Mouse (Mus musculus): ENCODE data around the gene Kif5a. TPM values are rescaled to one million over a fixed set of nuclear protein-coding genes. Genes with fewer than 3 reads are reported as not detected.
"Not testable (repeated sequence)": the region's sequence is repeated elsewhere in the genome, so short reads cannot be mapped to it uniquely, and the experiment has no call there.

Gene Kif5a
- polyA plus RNA-seq, 1 experiment from 2014 or later: 118 TPM

GRCm38 (mm10) chr10:127194428-127195327 is 68.5 kb downstream of the Kif5a start:
- H3K4me2 ChIP-seq (replicated peaks): peak overlapping the region; percentile 70
- no peaks in the 10 kb centered on the region for H3K27me3 ChIP-seq (ENCODE audit: control insufficient read depth, insufficient read depth, low read length)
- peak; percentile 16; the same call in 1 of the 2 replicates for ATAC-seq (ENCODE audit: low FRiP score)
- peaks cover 21% of the 10 kb centered on the region for H3K4me1 ChIP-seq (replicated peaks; ENCODE audit: control insufficient read depth, insufficient read depth, low read length)
- H3K36me3 ChIP-seq (replicated peaks; ENCODE audit: control insufficient read depth, insufficient read depth): peaks cover 49% of the 10 kb centered on the region
- peak overlapping the region; percentile 91 for H3K4me3 ChIP-seq (replicated peaks; ENCODE audit: low read length)
- DNase-seq (ENCODE audit: low spot score): no peak
- no peaks in the 10 kb centered on the region for H3K9me3 ChIP-seq (ENCODE audit: control insufficient read depth, low read length)
- WGBS: 23% methylated on average over 22 of the region's 22 CpGs
- peak overlapping the region; percentile 94 for H3K9ac ChIP-seq
- peak overlapping the region; percentile 92 for H3K27ac ChIP-seq

DNA sequence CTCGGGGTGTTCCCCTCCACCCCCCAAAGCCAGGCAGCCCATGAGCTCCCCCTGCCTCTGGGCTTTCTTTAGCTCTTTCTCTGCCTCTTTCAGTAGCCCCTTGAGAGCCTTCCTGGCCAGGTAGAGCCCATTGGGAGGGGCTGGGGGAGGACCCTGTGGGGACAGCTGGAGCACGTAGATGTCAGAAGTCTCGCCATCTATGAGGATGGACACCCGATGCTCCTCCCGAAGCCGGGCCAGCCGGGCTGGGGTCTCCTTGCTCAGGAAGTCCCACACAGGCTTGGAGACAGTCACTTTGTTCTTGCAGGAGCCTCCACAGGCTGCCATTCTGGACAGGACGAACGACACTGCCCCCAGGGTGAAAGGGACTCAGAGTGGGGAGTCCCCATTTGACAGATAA is 70.1 kb downstream of the Kif5a start:
- Histone ChIP-seq H3K36me3 (replicated peaks; ENCODE audit: control insufficient read depth, insufficient read depth) (peaks cover 32% of the 10 kb centered on the region), H3K4me3 (replicated peaks; ENCODE audit: low read length) (no peak overlapping the region), H3K27me3 (ENCODE audit: control insufficient read depth, insufficient read depth, low read length) (no peaks in the 10 kb centered on the region), H3K4me2 (replicated peaks) (no peak overlapping the region), H3K9me3 (ENCODE audit: control insufficient read depth, low read length) (no peaks in the 10 kb centered on the region), H3K4me1 (replicated peaks; ENCODE audit: control insufficient read depth, insufficient read depth, low read length) (peaks cover 29% of the 10 kb centered on the region), H3K9ac (no peak overlapping the region), H3K27ac (no peak overlapping the region)
- DNase-seq (ENCODE audit: low spot score): no peak
- no peak for ATAC-seq (ENCODE audit: low FRiP score)
- 83% methylated on average over 9 of the region's 9 CpGs for WGBS

- H3K9me3 ChIP-seq (ENCODE audit: control insufficient read depth, low read length); H3K4me3 ChIP-seq (replicated peaks; ENCODE audit: low read length); H3K27me3 ChIP-seq (ENCODE audit: control insufficient read depth, insufficient read depth, low read length); ATAC-seq (ENCODE audit: low FRiP score); DNase-seq (ENCODE audit: low spot score); H3K27ac ChIP-seq; H3K9ac ChIP-seq; H3K4me2 ChIP-seq (replicated peaks): not testable (repeated sequence)
- WGBS: 86% methylated on average over 1 of the region's 1 CpGs
- peaks cover 35% of the 10 kb centered on the region for H3K4me1 ChIP-seq (replicated peaks; ENCODE audit: control insufficient read depth, insufficient read depth, low read length)
- peaks cover 28% of the 10 kb centered on the region for H3K36me3 ChIP-seq (replicated peaks; ENCODE audit: control insufficient read depth, insufficient read depth)
Observed at GRCm38 (mm10) chr10:127192057-127192328, 71.2 kb downstream of the Kif5a start.

- no peak overlapping the region for H3K4me2 ChIP-seq (replicated peaks)
- DNase-seq (ENCODE audit: low spot score): no peak
- WGBS: 75% methylated on average over 19 of the region's 19 CpGs
- H3K9me3 ChIP-seq (ENCODE audit: control insufficient read depth, low read length): no peaks in the 10 kb centered on the region
- no peak overlapping the region for H3K27ac ChIP-seq
- no peaks in the 10 kb centered on the region for H3K27me3 ChIP-seq (ENCODE audit: control insufficient read depth, insufficient read depth, low read length)
- ATAC-seq (ENCODE audit: low FRiP score): no peak
- peaks cover 31% of the 10 kb centered on the region for H3K4me1 ChIP-seq (replicated peaks; ENCODE audit: control insufficient read depth, insufficient read depth, low read length)
- no peak overlapping the region for H3K4me3 ChIP-seq (replicated peaks; ENCODE audit: low read length)
- no peak overlapping the region for H3K9ac ChIP-seq
- H3K36me3 ChIP-seq (replicated peaks; ENCODE audit: control insufficient read depth, insufficient read depth): peaks cover 30% of the 10 kb centered on the region
Observed at GRCm38 (mm10) chr10:127191191-127192056, 71.7 kb downstream of the Kif5a start.

DNA sequence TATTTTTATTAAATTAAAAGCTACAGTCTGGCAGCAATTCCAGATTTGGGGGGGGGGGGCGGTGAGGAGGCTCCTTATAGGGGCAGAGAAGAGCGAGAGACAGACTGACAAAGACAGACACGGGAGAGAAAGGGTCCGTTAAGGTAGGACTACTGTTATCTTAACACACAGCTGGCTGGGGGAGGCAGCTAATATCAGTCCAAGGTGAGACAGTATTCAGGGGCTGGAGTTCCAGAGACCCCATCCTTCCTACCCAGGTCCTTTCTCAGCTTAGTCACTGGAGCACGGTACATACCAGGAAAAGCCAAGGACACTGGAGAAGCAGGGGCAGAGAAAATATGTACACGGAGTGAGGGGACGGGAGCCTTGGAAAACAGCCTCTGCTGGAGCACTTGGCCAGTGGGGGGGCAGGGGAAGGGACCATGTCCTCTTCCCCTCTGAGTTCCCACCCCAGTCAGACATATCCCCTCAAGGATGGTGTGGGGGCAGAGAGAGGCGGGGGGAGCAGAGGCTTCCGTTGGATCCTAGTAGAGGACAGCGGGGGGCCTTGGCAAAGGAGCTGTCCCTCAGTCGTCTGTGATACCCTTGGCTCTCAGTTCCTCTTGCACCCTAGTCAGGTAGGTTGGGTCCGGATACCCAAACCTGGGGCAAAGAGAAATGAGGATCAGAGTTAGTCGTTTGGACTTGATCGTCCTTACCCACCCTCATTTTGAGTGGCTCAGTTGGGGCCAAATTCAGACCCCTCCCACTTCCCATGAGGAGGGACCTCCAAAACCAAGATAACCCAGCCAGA is 72.6 kb downstream of the Kif5a start:
- ATAC-seq (ENCODE audit: low FRiP score) (no peak), DNase-seq (ENCODE audit: low spot score) (no peak)
- Histone ChIP-seq H3K36me3 (replicated peaks; ENCODE audit: control insufficient read depth, insufficient read depth) (peaks cover 32% of the 10 kb centered on the region), H3K4me1 (replicated peaks; ENCODE audit: control insufficient read depth, insufficient read depth, low read length) (peaks cover 27% of the 10 kb centered on the region), H3K4me3 (replicated peaks; ENCODE audit: low read length) (no peak overlapping the region), H3K27me3 (ENCODE audit: control insufficient read depth, insufficient read depth, low read length) (no peaks in the 10 kb centered on the region), H3K27ac (no peak overlapping the region), H3K9ac (no peak overlapping the region), H3K9me3 (ENCODE audit: control insufficient read depth, low read length) (no peaks in the 10 kb centered on the region), H3K4me2 (replicated peaks) (peak overlapping the region; percentile 99)
- WGBS: 35% methylated on average over 14 of the region's 14 CpGs

GRCm38 (mm10) chr10:127189651-127190381 is 73.3 kb downstream of the Kif5a start, which contains the start of gene Arhgef25:
Gene Arhgef25, minus strand, starts transcription at chr10:127190083.
- H3K4me3 ChIP-seq (replicated peaks; ENCODE audit: low read length): peak within 1 kb of the TSS; percentile 65
- H3K27me3 ChIP-seq (ENCODE audit: control insufficient read depth, insufficient read depth, low read length): no peaks in the 10 kb centered on the region
- peaks cover 24% of the 10 kb centered on the region for H3K4me1 ChIP-seq (replicated peaks; ENCODE audit: control insufficient read depth, insufficient read depth, low read length)
- WGBS: 2% methylated on average over 35 of the region's 35 CpGs
- no peaks in the 10 kb centered on the region for H3K9me3 ChIP-seq (ENCODE audit: control insufficient read depth, low read length)
- H3K36me3 ChIP-seq (replicated peaks; ENCODE audit: control insufficient read depth, insufficient read depth): peaks cover 32% of the 10 kb centered on the region
- peak within 1 kb of the TSS; percentile 82 for H3K9ac ChIP-seq
- no peak for ATAC-seq (ENCODE audit: low FRiP score)
- H3K27ac ChIP-seq: peak within 1 kb of the TSS; percentile 69
- no peak for DNase-seq (ENCODE audit: low spot score)
- H3K4me2 ChIP-seq (replicated peaks): peak within 1 kb of the TSS; percentile 99

GRCm38 (mm10) chr10:127189116-127189650 is 74.0 kb downstream of the Kif5a start:
- Histone ChIP-seq H3K36me3 (replicated peaks; ENCODE audit: control insufficient read depth, insufficient read depth) (peaks cover 32% of the 10 kb centered on the region), H3K4me3 (replicated peaks; ENCODE audit: low read length) (peak overlapping the region; percentile 65), H3K9ac (peak overlapping the region; percentile 82), H3K4me2 (replicated peaks) (peak overlapping the region; percentile 99), H3K9me3 (ENCODE audit: control insufficient read depth, low read length) (no peaks in the 10 kb centered on the region), H3K27me3 (ENCODE audit: control insufficient read depth, insufficient read depth, low read length) (no peaks in the 10 kb centered on the region), H3K4me1 (replicated peaks; ENCODE audit: control insufficient read depth, insufficient read depth, low read length) (peaks cover 19% of the 10 kb centered on the region), H3K27ac (peak overlapping the region; percentile 69)
- DNase-seq (ENCODE audit: low spot score): no peak
- ATAC-seq (ENCODE audit: low FRiP score): peak; percentile 11; the same call in 1 of the 2 replicates
- under 1% methylated on average over 26 of the region's 26 CpGs for WGBS

DNA sequence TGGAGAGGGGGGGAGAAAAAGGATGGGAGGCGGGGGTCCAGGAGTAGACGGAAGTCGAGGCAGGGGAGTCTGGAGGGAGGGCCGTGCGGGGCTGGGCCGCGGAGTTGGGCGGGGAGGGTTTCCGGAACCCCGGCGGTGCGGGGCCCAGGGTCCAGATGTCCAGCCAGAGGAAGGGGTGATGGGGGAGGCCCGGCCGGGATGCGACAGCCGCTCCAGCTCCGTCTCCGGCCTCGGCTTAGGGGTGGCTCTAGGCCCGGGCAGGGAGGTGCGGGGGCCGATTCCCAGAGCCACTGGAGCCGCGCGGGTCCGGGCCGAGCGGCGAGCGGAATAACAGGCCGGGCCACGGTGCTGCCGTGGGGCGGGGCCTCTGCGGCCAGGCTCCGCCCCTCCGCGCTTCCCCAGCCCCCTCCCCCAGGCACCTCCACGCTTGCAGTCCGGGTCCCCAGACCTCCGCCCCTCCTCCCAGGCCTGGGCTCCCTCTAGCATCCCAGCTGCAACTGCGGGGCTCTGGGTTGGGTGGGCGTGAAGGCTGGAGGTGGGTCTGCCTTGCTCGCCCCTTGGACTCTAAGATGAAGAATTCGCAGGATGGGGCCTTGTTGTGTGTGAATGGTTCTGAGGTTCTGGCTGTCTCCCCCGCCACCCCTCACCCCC is 74.6 kb downstream of the Kif5a start:
- no peaks in the 10 kb centered on the region for H3K9me3 ChIP-seq (ENCODE audit: control insufficient read depth, low read length)
- H3K36me3 ChIP-seq (replicated peaks; ENCODE audit: control insufficient read depth, insufficient read depth): peaks cover 32% of the 10 kb centered on the region
- H3K4me3 ChIP-seq (replicated peaks; ENCODE audit: low read length): peak overlapping the region; percentile 65
- H3K27ac ChIP-seq: peak overlapping the region; percentile 69
- peak overlapping the region; percentile 82 for H3K9ac ChIP-seq
- whole genome bisulfite sequencing: under 1% methylated on average over 31 of the region's 46 CpGs
- DNase-seq (ENCODE audit: low spot score) (peak; percentile 74), ATAC-seq (ENCODE audit: low FRiP score) (peak; percentile 81)
- H3K4me2 ChIP-seq (replicated peaks): peak overlapping the region; percentile 99
- H3K4me1 ChIP-seq (replicated peaks; ENCODE audit: control insufficient read depth, insufficient read depth, low read length): peaks cover 24% of the 10 kb centered on the region
- H3K27me3 ChIP-seq (ENCODE audit: control insufficient read depth, insufficient read depth, low read length): no peaks in the 10 kb centered on the region

All from hindbrain, embryonic 14.5 days (tissue).